Mouse (Mus musculus): Measurements from ENCODE around the gene Olfr552.
A peak's percentile ranks its signal among the peaks of the same experiment; 100 is the strongest.
"Not testable (repeated sequence)": the region's sequence is repeated elsewhere in the genome, so short reads cannot be mapped to it uniquely, and the experiment has no call there.

Gene Olfr552

DNA sequence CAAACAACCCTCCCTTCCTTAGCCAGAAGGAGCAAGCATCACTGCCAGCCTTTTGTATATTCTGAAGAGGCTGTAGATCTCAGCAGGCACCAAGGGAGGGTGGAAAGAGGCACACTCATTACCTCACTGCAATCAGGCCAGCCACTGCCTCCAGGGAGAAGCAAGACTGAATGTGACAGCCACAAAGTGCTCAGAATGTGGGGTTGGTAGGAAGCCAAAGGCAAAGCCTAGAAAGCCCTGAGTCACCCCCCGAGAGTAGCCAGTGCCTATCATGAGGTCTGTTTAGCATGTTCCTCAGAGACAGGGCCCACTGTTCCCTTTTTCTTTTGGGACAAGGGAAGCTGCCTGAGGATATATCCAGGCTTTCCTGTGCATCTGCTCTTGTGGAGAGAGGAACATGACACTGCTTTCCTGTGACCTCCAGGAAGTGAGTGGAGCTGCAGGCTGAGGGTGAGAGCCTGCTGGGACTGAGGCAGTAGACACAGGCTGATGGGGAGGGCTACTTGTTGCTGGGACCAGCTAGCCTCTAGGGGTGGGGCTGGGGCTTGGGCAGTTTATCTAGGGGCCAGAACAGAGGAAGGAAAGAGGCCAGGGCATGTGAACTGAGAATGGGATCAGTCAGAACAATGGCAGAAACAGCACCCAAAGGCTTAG is at the start of gene Olfr552:
TSS of gene Olfr552 (plus strand) at position 393 of the 654 bp plus-strand sequence.
- no peak for DNase-seq

DNA sequence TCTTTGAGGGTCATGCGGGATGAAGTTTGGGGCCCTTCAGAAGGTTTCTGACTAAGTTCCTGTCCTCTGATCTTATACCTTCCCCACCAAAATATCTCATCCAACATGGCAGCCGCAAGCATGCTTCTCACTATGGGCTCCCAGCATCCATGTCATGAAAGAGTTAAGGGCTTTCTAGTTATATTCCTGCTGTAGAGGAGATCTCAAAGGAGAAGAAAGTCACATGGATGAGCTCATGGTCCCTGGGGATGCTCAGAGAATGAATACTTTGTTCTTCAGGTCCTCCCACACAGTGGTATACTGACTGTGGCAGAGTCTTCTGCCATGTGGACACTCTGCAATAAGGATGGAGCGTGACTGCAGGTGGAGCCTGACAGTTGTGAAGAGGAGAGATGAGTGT is 48.0 kb upstream of the Olfr552 start, which contains the start of gene Olfr549:
TSS of gene Olfr549 (plus strand) at position 301 of the 400 bp plus-strand sequence.
- no peak for DNase-seq

DNA sequence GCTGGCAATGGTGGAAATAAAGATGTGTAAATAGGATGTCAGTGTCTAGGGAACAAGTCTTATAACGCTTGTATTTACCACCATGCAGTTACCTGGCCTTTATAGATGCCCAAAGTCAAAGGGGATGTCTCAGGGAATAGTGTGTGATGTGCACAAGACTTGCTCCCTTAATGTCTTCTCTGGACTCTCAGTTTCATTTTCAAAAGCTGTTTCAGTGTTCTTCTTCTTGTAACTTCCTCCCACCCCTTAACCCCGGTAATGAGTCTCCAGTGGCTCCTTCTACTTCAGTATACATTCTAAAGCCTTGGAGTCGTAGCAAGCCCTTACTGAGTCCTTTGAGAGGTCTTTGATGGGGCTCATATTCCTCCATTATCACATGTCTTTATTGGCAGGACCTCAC is 44.3 kb upstream of the Olfr552 start:
- no peak for DNase-seq

DNA sequence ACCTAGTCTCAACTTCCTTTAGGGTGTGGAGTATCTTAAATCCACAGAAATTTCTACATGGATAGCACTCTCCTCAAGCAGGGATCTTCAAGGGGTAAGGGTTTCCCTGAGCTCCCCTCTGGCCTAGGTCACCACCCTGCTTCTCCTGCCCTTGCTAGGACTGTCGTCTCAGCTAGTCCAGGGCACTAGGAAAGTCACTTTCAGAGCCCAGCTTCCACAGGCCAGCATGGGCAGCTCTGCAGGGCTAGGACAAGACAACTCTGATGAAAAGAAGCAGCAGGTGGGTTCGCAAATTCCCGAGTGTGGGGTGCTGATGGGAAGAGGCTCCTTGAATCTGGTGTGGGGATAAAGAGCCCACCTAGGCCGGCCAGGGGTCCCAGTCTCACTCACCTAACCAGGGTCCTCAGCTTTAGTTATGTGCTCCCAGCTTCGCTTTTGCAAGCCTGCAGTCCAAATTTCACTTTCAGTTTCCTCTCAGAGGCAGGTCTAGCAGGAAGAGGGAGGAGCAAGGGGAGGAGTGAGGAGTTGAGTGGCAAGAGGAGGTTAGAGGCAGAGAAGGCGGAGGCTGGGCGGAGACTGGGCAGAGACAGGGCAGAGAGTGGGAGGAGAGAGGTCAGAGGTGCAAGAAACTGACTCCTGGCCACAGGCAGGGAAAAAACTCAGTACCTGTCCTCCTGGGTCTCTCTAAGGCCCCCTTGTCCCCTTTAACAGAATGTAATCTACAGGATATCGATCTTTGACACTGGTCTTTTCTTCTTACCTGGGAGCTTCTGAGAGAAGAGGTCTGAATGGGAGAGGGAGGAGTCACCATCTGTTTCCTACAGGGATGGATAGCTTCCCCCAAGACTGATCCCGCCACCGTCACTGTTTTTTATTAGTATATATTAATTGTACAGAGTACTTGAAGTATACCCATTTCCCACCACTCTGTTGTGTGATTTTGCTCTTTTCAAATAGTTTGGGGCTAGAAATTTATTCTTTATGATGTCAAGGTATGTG is 32.3 kb upstream of the Olfr552 start, which contains the start of gene Trim21:
TSS of gene Trim21 (minus strand) at position 488 of the 999 bp plus-strand sequence.
- DNase-seq = peak; percentile 82 to 90

DNA sequence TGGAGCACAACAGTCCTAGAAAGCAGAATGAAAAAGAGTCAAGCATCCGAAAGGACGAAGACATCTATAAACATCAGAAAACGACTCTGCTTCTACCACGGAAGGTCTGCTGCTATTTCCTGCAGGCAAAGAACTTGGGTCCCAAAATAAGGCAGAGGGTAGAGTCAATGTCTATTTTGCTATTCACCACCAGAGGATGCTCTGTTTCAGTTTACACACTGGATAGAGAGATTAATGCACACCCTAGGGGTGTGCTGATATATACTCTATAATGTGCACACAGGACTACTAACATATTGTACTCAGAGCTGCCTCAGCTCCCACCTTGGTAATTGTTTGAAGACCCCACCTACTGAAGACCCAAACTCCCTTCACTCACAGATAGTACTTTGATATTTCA is 31.4 kb upstream of the Olfr552 start:
- DNase-seq = no peak

DNA sequence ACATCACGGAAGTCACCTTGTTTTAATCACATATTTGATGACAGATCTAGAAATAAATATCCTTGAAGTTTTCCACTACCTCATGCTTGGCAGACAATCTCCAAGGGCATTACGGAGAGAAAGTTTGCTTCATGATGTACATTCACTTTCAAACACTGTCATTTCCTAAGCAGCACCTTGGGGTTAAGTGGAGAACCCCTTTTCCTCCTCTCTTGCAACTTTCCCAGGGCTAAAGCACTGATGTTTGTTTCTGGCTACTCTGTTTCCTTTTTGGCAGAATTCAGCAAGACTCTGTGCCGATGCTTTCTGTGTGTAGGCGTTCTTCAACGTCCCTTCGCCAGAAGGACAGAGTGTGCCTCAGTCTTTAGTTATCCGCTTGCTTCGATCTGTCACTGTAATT is 26.4 kb upstream of the Olfr552 start, which contains the start of gene Olfr550:
TSS of gene Olfr550 (plus strand) at position 301 of the 400 bp plus-strand sequence.
- DNase-seq = no peak

DNA sequence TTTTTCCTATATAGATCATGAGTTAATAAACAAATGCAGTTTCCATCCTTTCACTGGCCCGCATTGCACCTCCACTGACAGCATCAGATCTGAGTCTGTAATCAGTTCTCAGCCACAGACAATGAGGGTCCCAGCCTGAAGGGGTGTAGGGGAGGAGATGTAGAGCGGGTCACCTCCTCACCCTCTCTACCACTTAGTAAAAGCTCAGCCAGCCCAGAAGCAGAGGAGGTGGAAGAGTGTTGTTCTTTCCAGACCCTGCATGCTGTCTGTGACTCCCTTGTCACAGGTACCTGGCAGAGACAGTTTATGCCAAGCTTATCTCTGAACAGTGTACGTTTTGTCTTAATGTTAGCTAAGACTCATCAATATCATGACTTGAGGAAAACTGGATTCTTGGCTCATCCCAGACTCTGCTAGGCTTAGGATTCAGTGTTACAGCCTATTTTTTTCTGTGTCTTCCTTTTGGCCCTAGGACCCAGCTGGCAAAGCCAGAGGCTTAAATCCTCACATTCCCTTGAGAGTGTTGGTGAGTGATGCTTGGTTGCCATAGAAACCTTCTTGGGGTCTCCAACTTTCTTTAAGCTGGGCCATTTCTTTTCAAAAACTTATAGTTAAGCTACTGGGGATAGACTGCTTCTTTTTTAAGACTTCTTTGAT is 24.3 kb upstream of the Olfr552 start:
- DNase-seq = no peak

DNA sequence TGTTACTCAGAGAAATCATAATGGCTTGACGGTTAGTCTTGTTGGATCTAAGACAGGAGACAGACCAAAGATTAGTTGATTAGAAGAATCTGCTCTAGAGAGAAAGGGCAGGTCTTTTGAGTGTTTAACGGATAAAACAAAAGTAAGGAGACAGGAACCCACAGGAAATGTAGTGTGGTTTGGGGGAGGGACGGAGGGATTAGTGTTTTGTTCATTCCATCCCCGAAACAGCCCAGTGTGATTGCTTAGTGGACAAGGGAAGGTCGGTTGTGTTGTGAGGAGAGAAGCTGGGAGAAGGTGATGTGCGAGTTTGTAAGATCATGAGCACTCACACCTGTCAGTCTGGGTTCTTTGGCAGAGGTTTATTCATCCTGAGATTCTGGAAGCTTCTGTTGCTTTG is 21.6 kb upstream of the Olfr552 start:
- DNase-seq = no peak

DNA sequence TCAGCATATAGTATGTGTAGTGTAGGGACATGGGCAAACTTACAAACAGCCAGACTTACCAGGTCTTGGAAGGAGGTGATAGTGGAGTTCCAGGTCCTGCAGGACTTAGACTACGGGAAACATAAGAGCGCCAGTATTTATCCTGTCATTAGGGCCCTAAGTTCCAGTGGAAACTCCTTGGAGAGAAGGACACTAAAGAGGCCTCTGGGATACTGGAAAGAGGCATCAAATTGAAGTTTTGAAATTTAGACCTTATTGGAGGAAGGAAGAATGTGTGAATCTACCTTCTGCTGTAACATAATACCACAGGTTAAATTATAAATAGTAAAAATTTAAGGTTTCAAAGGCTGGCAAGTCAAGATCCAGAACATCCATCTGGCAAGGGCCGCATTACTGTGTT is 5.8 kb upstream of the Olfr552 start, which contains the start of gene Olfr551:
TSS of gene Olfr551 (minus strand) at position 101 of the 400 bp plus-strand sequence.
- DNase-seq = no peak

DNA sequence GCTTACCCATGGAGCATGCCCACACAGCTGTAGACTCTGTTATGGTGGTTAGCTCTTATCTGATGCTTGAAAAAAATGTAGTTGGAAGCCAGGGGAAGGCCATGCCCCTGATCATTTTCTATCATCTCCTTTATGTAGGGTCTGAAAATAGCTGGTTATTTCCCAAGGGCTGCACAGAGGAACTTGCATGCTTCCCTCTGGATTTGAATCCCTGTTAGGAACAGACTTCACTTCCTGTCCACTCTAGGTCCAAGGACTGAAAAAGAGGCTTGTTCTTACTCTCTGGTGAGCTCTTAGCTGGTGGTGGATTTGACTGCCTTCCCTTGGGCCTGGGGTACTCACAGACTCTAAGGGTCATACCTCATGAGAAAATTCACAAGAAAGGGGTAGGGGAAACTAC is 20.5 kb downstream of the Olfr552 start, which contains the start of gene Olfr553:
TSS of gene Olfr553 (minus strand) at position 101 of the 400 bp plus-strand sequence.
- DNase-seq = no peak

DNA sequence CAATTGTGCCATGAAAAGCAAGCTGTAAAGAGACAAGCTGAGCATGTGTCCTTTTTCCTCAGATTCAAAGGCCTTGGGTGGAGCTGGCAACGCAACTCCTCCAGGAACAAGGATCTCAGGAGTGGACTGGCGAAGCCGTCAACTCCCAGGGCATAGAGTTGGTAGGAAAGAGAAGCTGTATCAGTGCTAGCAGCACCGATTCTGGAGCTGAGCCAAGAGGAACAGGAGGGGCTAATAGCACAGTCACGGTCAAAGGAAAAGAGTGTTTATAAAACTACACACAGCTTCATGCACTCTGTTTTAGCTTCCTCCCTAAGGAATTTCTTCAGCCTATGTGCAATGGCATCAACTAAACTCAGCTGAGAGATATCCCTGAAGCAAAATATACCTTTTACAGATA is 22.0 kb downstream of the Olfr552 start:
- DNase-seq = no peak

DNA sequence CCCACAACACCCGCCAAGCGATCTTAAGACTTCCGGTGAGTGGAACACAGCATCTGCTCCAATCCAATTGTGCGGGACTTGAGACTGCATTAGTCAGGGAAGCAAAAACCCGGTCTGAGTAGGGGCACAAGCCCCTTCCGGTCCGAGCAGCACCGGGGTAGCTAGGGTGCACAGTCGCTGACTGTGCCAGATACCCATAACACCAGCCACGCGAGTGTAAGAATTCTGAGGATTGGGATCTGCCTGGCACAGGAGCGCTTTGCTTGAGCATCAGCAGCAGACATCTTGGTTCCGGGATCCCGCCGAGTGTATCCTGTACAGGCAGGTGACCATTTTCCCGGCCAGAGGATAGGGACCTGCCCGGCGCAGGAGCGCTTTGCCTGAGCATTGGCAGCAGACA is 22.8 kb downstream of the Olfr552 start:
- not testable (repeated sequence) for DNase-seq

DNA sequence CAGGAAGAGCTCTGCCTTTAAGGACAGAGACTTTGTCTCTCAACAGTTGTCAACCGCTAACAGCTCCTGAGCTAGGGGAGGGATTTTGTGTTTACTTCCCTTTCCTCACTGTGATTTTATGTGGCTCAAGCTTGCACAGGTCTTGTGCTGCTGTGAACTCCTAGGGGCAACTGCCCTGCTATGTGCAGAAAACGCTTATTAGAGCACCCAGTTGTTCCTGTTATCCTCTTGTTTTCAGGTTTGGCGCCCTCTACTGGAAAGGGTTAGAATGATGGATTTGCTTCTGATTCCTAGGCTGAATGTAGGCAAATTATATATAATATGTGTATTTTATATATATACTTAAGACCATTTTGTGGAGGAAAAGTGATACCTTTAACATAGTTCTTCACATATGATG is 39.1 kb downstream of the Olfr552 start:
- peak in 1 of 2 experiments; percentile 6 for DNase-seq

DNA sequence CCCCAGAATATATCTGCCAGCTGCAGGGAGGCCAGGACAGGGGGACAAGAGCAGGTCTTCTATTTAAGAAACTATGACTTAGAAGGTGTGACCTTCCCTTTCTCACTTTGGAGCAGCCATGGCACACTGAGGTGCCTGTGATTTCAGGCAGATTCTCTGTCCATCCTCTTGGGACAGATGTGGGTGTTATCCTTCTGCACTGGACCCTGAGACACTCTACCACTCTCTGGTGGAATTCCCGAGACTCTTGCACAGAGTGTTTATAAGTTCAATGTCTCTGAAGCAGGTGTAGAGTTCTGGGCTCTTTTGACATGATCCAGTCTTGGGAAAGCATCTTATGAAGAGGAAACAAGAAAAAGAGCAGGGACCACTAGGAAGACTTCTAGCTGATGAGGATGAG is 40.6 kb downstream of the Olfr552 start, which contains the start of gene Olfr554:
TSS of gene Olfr554 (plus strand) at position 301 of the 400 bp plus-strand sequence.
- no peak for DNase-seq

DNA sequence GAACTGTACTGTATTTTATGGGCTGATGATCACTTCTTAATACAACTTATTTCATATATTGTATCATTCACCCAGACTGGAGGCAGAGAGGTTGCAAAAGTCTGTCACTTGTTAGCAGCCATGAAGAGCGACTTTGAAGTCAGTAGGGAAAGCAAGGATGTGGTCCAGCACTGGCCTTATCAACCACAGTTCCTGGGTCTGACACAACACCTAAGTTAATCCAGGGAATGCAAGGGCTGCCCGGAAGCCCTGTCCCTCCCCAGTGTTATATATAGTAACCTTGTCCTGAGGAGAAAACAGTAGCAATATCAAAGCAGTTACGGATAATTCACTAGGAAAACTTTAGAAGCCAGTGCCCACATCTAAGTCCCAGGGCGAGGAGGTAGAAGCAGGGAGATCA is 47.4 kb downstream of the Olfr552 start:
- not testable (repeated sequence) for DNase-seq
